Mouse (Mus musculus): ENCODE measurements at regions not wholly inside any gene's neighbourhood (a gene's known extent, or its start where the extent isn't known, plus 50 kb on each side); places are given as distances from the start of the nearest gene placed in this dataset.

GRCm38 (mm10) chr10:119052441-119053041, 182.5 kb upstream of the Dyrk2 start:
- no peak for DNase-seq

- DNase-seq = peak in 1 of 2 experiments; percentile 24
Measured at GRCm38 (mm10) chr10:119051598-119051997, 181.6 kb upstream of the Dyrk2 start.

GRCm38 (mm10) chr10:119050017-119050685, 180.1 kb upstream of the Dyrk2 start:
- no peak for DNase-seq

GRCm38 (mm10) chr10:119048643-119049420, 178.8 kb upstream of the Dyrk2 start:
- peak in 1 of 2 experiments; percentile 38 for DNase-seq

- no peak for DNase-seq
Measured at GRCm38 (mm10) chr10:119045059-119045458, 175.1 kb upstream of the Dyrk2 start.

GRCm38 (mm10) chr10:119043069-119043468, 173.1 kb upstream of the Dyrk2 start:
- DNase-seq = peak in 1 of 2 experiments; percentile 54

- DNase-seq = no peak
Measured at GRCm38 (mm10) chr10:119040205-119040604, 170.2 kb upstream of the Dyrk2 start.

GRCm38 (mm10) chr10:119039732-119040131, 169.7 kb upstream of the Dyrk2 start:
- no peak for DNase-seq

GRCm38 (mm10) chr10:119038991-119039390, 169.0 kb upstream of the Dyrk2 start:
- no peak for DNase-seq

GRCm38 (mm10) chr10:119037781-119038180, 167.8 kb upstream of the Dyrk2 start:
- DNase-seq = no peak

GRCm38 (mm10) chr10:119035863-119036262, 165.9 kb upstream of the Dyrk2 start:
- no peak for DNase-seq

- DNase-seq = no peak
Measured at GRCm38 (mm10) chr10:119034396-119034795, 164.4 kb upstream of the Dyrk2 start.

GRCm38 (mm10) chr10:119031282-119032275, 161.6 kb upstream of the Dyrk2 start:
- DNase-seq = no peak

GRCm38 (mm10) chr10:119028480-119029137, 158.6 kb upstream of the Dyrk2 start:
- no peak for DNase-seq

- DNase-seq = no peak
Measured at GRCm38 (mm10) chr10:119027241-119027901, 157.4 kb upstream of the Dyrk2 start.

GRCm38 (mm10) chr10:119026291-119026690, 156.3 kb upstream of the Dyrk2 start:
- DNase-seq = no peak

GRCm38 (mm10) chr10:119024425-119024824, 154.4 kb upstream of the Dyrk2 start:
- no peak for DNase-seq

GRCm38 (mm10) chr10:119019082-119019481, 149.1 kb upstream of the Dyrk2 start:
- no peak for DNase-seq

- no peak for DNase-seq
Measured at GRCm38 (mm10) chr10:119018490-119018889, 148.5 kb upstream of the Dyrk2 start.

GRCm38 (mm10) chr10:119016104-119016503, 146.1 kb upstream of the Dyrk2 start:
- DNase-seq = no peak

GRCm38 (mm10) chr10:119015311-119016055, 145.5 kb upstream of the Dyrk2 start:
- no peak for DNase-seq
